Mouse (Mus musculus): ENCODE measurements around the gene Ccdc51.

Gene Ccdc51

DNA sequence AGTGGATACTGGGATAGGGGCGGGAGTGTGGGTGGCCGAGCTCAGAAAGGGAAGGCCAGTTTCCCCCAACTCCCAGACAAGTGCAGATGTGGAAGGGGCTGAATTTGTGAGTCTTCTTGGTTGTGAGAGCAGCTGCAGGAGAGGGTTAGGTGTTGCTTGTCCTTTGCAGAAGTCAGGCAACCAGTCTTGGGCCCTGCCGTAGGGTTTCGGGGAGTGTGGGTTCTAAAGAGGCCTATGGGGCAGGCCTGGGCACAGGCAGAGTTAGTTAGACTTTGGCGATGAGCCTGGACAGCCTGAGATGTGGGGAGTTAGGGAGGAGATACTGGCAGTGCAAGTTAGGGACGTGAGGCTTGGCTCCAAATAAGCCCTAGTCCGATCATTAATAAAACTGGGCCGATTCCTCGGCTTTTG is 14.0 kb downstream of the Ccdc51 start:
- DNase-seq (ENCODE audit: low read depth, low spot score), result no peak

DNA sequence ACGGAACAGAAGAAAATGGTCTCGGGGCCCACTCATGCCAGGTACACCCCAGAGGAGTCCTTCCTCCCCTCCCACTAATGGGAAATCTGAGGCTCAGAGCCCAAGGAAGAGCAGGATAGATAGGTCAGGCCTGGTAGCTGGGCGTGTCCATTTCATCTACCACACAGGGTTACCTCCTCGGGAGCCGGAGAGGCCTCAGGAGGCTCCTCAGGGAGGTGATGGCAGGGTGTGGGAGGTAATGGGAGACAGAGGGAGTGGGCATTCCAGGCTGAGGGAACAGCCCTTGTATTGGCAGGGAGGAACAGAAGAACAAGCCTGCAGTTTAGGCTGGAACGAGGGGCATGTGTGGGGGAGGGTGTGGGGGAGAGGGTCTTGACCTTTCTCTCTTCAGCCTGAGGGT is 14.6 kb downstream of the Ccdc51 start:
- DNase-seq (ENCODE audit: low read depth, low spot score), result no peak

DNA sequence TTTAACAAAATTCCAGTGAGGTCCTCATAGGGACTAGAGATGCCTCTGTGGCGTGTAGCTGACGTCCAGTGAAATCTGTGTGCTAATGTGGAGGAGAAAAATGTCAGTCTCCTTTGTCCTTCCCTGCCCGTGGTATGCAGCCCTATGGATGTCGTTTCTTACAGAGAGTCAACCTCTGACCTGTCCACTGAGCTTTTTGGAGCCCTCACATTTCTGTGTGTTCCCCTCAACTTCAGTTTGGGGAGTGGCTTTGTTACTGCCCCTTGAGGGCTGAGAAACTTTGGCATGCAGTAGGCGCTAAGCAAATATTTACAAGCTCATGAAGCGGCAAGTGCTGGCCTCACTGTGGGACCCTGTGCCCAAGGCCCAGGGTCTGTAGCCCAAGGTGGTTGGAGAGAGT is 15.0 kb downstream of the Ccdc51 start:
- no peak for DNase-seq (ENCODE audit: low read depth, low spot score)

- no peak for DNase-seq (ENCODE audit: low read depth, low spot score)
Observed at GRCm38 (mm10) chr9:109097831-109098230, 15.5 kb downstream of the Ccdc51 start.

DNA sequence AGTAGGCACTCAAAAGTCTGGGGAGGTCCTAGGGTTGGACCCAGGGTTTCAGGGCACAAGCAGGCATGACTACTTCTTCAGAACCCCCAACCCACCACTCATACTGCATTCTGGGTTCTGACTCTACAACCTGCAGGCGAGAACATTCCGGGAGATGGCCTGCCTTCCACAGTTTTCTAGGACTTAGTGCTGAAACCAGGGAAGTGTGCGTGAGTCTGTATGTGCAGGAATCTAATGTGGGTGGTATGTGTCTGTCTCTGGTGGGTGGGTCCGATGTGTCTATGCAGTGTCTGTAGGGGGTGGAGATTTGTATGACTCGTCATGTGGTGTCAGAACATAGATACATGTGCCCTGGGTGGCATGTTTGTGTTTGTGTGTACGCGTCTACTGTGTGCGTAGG is 16.1 kb downstream of the Ccdc51 start:
- DNase-seq (ENCODE audit: low read depth, low spot score), result no peak

GRCm38 (mm10) chr9:109098969-109099368 is 16.7 kb downstream of the Ccdc51 start:
- no peak for DNase-seq (ENCODE audit: low read depth, low spot score)

GRCm38 (mm10) chr9:109100307-109100928 is 18.1 kb downstream of the Ccdc51 start:
- DNase-seq (ENCODE audit: low read depth, low spot score), result no peak

DNA sequence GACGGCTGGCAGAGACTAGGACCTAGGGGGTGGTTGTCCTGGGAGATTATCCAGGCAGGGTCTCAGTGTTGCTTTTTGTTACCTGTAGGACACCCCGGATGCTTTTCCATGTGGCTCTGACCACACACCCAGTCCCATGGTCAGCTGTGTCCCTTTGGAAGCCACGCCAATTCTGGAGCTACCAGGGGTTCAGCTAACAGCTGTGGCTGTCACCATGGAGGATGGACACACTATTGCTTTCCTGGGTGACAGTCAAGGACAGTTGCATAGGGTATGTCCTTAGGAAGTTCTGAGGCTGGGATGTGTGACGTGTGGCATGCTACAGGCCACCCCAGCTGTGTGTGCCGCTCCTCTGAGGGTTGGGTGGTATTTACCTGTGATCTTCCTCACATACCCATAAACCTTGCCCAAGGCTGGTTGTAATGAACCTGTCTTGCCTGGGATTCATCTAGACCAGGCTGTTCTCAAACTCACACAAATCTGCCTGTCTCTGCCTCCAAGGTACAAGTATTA is 19.7 kb downstream of the Ccdc51 start:
- DNase-seq (ENCODE audit: low read depth, low spot score), result no peak

DNA sequence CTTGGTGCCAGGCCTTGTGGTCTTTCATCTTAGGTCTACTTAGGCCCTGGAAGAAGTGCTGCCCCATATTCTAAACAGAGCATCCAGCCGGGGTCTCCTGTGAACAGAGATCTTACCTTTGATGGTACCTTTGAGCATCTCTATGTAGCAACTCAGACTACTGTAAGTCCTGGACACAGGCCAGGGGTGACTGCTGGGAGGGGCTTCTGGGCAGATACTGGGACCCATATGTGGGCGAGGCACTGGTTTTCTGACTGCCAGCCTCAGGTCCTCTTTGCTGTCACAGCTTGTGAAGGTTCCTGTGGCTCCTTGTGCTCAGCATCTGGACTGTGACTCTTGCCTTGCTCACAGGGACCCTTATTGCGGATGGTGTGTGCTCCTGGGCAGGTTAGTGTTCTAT is 20.2 kb downstream of the Ccdc51 start:
- no peak for DNase-seq (ENCODE audit: low read depth, low spot score)

- no peak for DNase-seq (ENCODE audit: low read depth, low spot score)
Observed at GRCm38 (mm10) chr9:109103250-109103649, 21.0 kb downstream of the Ccdc51 start.

DNA sequence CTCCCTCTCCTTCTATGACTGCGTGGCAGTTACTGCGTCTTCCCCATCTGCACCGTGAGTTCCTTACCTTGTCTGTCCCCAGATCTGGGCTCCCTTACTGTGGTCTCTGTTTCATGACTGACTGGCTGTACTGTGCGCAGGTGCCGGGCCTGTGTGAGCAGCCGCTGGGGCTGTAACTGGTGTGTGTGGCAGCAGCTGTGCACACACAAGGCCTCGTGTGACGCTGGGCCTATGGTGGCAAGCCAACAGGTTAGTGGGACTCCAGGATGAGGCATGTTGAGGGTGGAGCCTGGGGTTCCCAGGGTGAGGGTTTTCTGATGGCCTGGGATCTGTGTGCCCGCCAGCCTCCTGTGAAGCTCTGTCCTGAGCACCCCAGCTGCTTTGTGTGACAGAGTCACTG is 21.8 kb downstream of the Ccdc51 start:
- DNase-seq (ENCODE audit: low read depth, low spot score), result no peak

DNA sequence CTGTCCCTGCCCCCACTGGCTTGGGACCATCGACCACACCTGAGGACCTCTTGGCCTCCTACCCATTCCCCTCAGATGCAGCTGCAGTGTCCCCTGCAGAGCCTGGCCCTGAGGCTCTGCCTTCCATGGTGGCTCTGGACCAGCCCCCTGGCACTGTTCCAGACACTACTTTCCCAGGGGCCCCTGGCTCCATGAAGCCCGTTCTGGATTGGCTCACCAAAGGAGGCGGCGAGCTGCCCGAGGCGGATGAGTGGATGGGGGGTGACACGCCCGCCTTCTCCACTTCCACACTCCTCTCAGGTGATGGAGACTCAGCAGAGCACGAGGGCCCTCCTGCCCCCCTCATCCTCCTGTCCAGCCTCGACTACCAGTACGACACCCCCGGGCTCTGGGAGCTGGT is 22.7 kb downstream of the Ccdc51 start:
- no peak for DNase-seq (ENCODE audit: low read depth, low spot score)

DNA sequence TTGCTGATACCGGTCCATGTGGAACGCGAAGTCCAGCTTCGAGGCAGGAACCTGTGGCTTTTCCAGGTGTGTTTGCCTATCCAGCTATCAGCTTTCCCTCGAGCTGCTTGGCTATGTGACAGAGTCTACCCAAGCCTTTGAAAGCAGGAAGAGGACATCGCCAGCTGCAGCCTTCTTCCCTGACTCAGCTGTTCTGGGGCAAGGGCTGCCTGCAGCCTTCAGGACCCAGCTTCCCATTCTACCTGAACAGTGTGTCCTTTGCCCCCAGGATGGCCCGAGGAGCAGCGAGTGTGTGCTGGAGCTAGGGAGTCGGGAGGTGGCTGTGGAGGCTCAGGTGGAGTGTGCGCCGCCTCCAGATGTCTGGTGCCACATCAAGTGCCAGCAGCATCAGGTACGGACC is 23.4 kb downstream of the Ccdc51 start:
- no peak for DNase-seq (ENCODE audit: low read depth, low spot score)

GRCm38 (mm10) chr9:109107341-109107740 is 25.0 kb downstream of the Ccdc51 start:
- DNase-seq (ENCODE audit: low read depth, low spot score), result no peak

GRCm38 (mm10) chr9:109110240-109110639 is 27.9 kb downstream of the Ccdc51 start:
- no peak for DNase-seq (ENCODE audit: low read depth, low spot score)

GRCm38 (mm10) chr9:109111101-109111500 is 28.8 kb downstream of the Ccdc51 start:
- no peak for DNase-seq (ENCODE audit: low read depth, low spot score)

- no peak for DNase-seq (ENCODE audit: low read depth, low spot score)
Observed at GRCm38 (mm10) chr9:109111591-109111990, 29.3 kb downstream of the Ccdc51 start.

DNA sequence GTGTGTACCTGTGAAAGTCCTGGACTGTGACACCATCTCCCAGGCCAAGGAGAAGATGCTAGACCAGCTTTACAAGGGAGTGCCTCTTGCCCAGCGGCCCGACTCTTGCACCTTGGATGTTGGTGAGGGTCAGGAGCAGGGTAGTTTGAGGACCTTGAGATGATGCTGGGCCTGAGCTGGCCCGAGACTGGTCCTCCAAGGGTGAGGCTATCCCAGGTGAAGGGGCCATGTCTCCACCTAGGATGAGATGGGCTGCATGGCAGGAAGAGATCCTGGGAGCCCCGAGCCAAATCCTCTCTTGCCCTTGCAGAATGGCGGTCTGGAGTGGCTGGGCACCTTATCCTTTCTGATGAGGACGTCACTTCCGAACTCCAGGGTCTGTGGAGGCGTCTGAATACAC is 31.0 kb downstream of the Ccdc51 start:
- DNase-seq (ENCODE audit: low read depth, low spot score), result no peak

DNA sequence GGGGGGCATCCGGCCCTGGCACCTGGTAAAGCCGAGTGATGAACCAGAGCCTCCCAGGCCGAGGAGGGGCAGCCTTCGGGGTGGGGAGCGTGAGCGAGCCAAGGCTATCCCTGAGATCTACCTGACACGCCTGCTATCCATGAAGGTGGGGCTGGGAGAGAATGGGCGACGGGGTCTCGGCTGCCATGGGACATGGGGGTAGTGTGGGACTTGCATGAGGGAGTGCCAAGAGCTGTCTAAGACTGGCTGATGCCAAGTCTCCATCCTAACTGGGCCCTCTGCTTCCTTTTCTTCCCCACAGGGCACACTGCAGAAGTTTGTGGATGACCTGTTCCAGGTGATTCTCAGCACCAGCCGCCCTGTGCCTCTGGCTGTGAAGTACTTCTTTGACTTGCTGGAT is 32.0 kb downstream of the Ccdc51 start:
- DNase-seq (ENCODE audit: low read depth, low spot score), result no peak

DNA sequence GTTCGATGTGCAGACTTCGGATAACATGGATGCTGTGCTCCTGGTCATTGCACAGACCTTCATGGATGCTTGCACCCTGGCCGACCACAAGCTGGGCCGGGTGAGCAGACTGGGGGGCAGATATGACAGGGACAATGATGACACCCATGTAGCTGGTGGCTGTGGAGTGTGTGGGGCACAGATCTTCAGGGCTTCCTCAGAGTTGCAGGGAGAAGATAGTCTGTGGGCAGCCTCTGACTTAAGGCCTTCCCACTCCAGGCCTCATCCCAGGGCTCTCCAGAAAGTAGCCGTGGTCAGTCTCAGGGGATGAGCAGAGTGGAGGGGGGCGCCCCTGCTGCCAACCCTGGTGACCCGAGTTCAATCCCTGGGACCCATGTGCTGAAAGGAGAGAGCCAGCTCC is 32.6 kb downstream of the Ccdc51 start:
- DNase-seq (ENCODE audit: low read depth, low spot score), result no peak

DNA sequence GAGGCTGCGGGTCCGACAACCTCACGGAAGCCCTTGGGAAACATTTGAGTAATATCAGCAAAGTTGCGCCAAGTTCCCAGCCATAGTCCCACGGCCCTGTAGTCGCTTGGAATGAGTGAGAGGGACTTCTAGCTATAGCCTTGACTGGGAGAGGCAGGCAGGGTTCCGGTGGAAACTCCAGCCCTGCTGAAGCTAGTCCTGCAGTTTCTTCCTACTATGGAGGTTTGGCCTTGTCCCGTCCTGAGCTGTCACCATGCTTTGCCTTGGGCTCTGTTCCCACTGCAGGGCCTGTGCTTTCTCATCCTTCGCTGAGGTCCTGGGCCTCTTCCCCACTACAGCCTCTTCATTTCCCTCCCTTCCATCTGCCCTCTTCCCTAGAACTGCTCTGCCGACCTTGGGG is 33.9 kb downstream of the Ccdc51 start:
- DNase-seq (ENCODE audit: low read depth, low spot score), result no peak

DNA sequence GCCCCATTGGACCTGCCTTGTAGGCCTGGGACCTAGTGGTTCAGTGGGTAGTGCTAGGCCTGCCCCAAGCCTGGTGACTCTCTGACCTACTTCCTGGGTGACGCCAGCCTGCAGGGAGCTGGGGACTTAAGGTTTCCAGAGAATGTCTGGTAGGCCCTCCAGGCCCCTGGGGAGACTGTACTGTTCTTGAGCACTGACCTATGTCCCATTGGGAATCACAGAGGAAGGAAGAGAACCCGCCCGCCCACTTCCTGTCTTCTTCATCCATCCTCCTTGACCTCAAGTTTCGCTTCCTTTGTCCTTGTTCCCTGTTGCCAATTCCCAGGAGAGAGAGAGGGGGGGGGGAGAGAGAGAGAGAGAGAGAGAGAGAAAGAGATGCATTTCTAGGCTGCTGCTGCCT is 35.8 kb downstream of the Ccdc51 start:
- no peak for DNase-seq (ENCODE audit: low read depth, low spot score)

DNA sequence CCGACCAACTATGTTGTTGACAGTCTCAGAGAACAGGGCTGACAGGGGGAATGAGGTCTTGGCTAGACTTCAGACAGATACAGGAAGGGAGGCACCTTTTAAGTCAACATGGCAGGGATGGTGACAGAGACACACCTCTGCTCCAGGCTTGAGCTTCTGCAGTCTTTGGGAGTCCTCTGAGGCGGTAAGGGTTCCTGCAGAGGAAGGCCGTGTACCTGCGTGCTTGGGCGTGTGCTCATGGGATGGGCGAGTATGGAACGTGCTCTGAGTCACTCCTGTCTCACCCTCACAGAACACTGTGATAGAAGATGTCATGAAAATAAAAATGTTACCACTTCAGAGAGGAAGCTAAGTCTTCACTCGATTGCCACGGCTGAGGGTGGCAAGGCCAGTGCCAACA is 37.3 kb downstream of the Ccdc51 start:
- DNase-seq (ENCODE audit: low read depth, low spot score), result no peak

- DNase-seq (ENCODE audit: low read depth, low spot score), result no peak
Observed at GRCm38 (mm10) chr9:109120956-109121355, 38.7 kb downstream of the Ccdc51 start.

All from retina, postnatal 7 days (tissue).